Mouse (Mus musculus): ENCODE measurements around the gene Chrnb1. TPM values are rescaled to one million over a fixed set of nuclear protein-coding genes. Genes with fewer than 3 reads are reported as not detected.

Gene Chrnb1
- polyA plus RNA-seq, 1 experiment from 2014 or later, result 5.0 TPM

GRCm38 (mm10) chr11:69777504-69778257 is 18.1 kb downstream of the Chrnb1 start:
- 73% methylated on average over 26 of the region's 26 CpGs for WGBS
- ATAC-seq (ENCODE audit: low FRiP score, low TSS enrichment), result no peak

GRCm38 (mm10) chr11:69776488-69776887 is 19.3 kb downstream of the Chrnb1 start:
- H3K4me2 ChIP-seq (replicated peaks; ENCODE audit: low read depth), result no peak overlapping the region

More at GRCm38 (mm10) chr11:69777504-69778257, 18.1 kb downstream of the Chrnb1 start:
- no peak for DNase-seq (ENCODE audit: low spot score)
- Histone ChIP-seq H3K4me1 (replicated peaks; ENCODE audit: control insufficient read depth, insufficient read depth) (no peaks in the 10 kb centered on the region), H3K4me3 (ENCODE audit: low read depth, low read length) (no peak overlapping the region), H3K27ac (replicated peaks) (no peak overlapping the region), H3K36me3 (ENCODE audit: control insufficient read depth, insufficient read depth, low read length) (no peaks in the 10 kb centered on the region; the same call in 1 of the 2 replicates), H3K27me3 (ENCODE audit: control insufficient read depth, insufficient read depth, low read length) (no peaks in the 10 kb centered on the region), H3K9ac (ENCODE audit: low read length) (no peak overlapping the region; the same call in 1 of the 2 replicates), H3K4me2 (replicated peaks; ENCODE audit: low read depth) (no peak overlapping the region), H3K9me3 (ENCODE audit: control insufficient read depth, low read length) (no peaks in the 10 kb centered on the region)
- no peak for TF ChIP-seq CTCF (IDR thresholded peaks at IDR 0.05; ENCODE audit: low read depth)
- no peak for TF ChIP-seq EP300 (optimal IDR thresholded peaks at IDR 0.05)

DNA sequence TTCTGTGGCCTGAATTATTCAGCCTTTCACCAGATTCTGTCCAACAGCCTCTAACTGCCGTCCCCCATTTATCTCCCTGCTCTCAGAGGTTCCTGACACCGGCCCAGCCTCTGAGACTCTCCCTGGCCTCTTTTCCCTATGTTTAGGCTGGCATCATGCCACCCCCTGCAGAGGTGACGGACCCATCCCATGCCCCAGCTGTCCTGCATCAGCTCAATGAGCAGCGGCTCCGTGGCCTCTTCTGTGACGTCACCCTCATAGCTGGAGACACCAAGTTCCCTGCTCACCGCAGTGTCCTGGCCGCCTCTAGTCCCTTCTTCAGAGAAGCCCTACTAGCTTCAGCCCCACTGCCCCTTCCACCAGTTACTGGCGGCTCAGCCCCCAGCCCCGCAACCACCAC is 20.0 kb downstream of the Chrnb1 start:
- Histone ChIP-seq H3K4me3 (ENCODE audit: low read depth, low read length) (no peak overlapping the region), H3K27me3 (ENCODE audit: control insufficient read depth, insufficient read depth, low read length) (no peaks in the 10 kb centered on the region), H3K36me3 (ENCODE audit: control insufficient read depth, insufficient read depth, low read length) (no peaks in the 10 kb centered on the region; the same call in 1 of the 2 replicates), H3K9ac (ENCODE audit: low read length) (no peak overlapping the region), H3K4me2 (replicated peaks; ENCODE audit: low read depth) (no peak overlapping the region), H3K27ac (replicated peaks) (no peak overlapping the region), H3K4me1 (replicated peaks; ENCODE audit: control insufficient read depth, insufficient read depth) (no peaks in the 10 kb centered on the region), H3K9me3 (ENCODE audit: control insufficient read depth, low read length) (no peaks in the 10 kb centered on the region)
- TF ChIP-seq EP300 (optimal IDR thresholded peaks at IDR 0.05), result no peak
- no peak for TF ChIP-seq CTCF (IDR thresholded peaks at IDR 0.05; ENCODE audit: low read depth)
- 68% methylated on average over 10 of the region's 10 CpGs for WGBS
- 0 out of 2 replicates have a peak, but pooled peaks have one; percentile 30 for ATAC-seq (ENCODE audit: low FRiP score, low TSS enrichment)
- no peak for DNase-seq (ENCODE audit: low spot score)

More at GRCm38 (mm10) chr11:69776488-69776887, 19.3 kb downstream of the Chrnb1 start:
- Histone ChIP-seq H3K27me3 (ENCODE audit: control insufficient read depth, insufficient read depth, low read length) (no peaks in the 10 kb centered on the region), H3K36me3 (ENCODE audit: control insufficient read depth, insufficient read depth, low read length) (no peaks in the 10 kb centered on the region; the same call in 1 of the 2 replicates), H3K9ac (ENCODE audit: low read length) (no peak overlapping the region), H3K9me3 (ENCODE audit: control insufficient read depth, low read length) (no peaks in the 10 kb centered on the region), H3K27ac (replicated peaks) (no peak overlapping the region), H3K4me1 (replicated peaks; ENCODE audit: control insufficient read depth, insufficient read depth) (no peaks in the 10 kb centered on the region), H3K4me3 (ENCODE audit: low read depth, low read length) (no peak overlapping the region)
- 78% methylated on average over 20 of the region's 20 CpGs for WGBS
- no peak for TF ChIP-seq CTCF (IDR thresholded peaks at IDR 0.05; ENCODE audit: low read depth)
- no peak for TF ChIP-seq EP300 (optimal IDR thresholded peaks at IDR 0.05)
- DNase-seq (ENCODE audit: low spot score), result no peak
- ATAC-seq (ENCODE audit: low FRiP score, low TSS enrichment), result no peak

DNA sequence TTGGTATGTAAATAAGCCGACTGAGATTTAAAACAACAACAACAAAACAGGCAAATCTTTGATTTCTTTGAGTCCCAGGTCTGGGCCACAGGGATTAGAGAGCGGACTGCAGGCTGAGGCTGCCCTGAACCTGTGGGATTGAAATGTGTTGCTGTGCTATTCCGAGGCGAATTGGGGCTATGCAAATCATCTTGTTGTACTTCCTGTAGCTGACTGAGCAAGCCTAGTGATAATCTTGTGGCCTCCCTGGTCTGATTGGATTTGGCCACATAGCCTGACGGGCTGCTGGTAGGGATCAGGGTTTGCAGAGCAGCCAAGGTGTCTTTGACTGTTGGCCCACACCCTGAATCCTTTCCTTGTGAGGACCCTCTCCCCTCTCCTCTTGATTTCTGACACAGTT is 20.8 kb downstream of the Chrnb1 start:
- WGBS, result 62% methylated on average over 5 of the region's 5 CpGs

GRCm38 (mm10) chr11:69767625-69767909 is 28.2 kb downstream of the Chrnb1 start:
- peak overlapping the region; percentile 95; the same call in 1 of the 2 replicates for H3K9ac ChIP-seq (ENCODE audit: low read length)
- no peak for ATAC-seq (ENCODE audit: low FRiP score, low TSS enrichment)
- TF ChIP-seq EP300 (optimal IDR thresholded peaks at IDR 0.05), result no peak
- TF ChIP-seq CTCF (IDR thresholded peaks at IDR 0.05; ENCODE audit: low read depth), result no peak
- no peaks in the 10 kb centered on the region for H3K36me3 ChIP-seq (ENCODE audit: control insufficient read depth, insufficient read depth, low read length)
- no peaks in the 10 kb centered on the region for H3K9me3 ChIP-seq (ENCODE audit: control insufficient read depth, low read length)
- no peaks in the 10 kb centered on the region for H3K27me3 ChIP-seq (ENCODE audit: control insufficient read depth, insufficient read depth, low read length)
- peak overlapping the region; percentile 95 for H3K27ac ChIP-seq (replicated peaks)
- 43% methylated on average over 4 of the region's 4 CpGs for WGBS
- no peak for DNase-seq (ENCODE audit: low spot score)
- peak overlapping the region; percentile 93; the same call in 1 of the 2 replicates for H3K4me3 ChIP-seq (ENCODE audit: low read depth, low read length)
- H3K4me1 ChIP-seq (replicated peaks; ENCODE audit: control insufficient read depth, insufficient read depth), result peaks cover 4% of the 10 kb centered on the region
- peak overlapping the region; percentile 78 for H3K4me2 ChIP-seq (replicated peaks; ENCODE audit: low read depth)

More for the DNA sequence above, 20.8 kb downstream of the Chrnb1 start:
- no peak overlapping the region for H3K27ac ChIP-seq (replicated peaks)
- no peak for DNase-seq (ENCODE audit: low spot score)
- no peaks in the 10 kb centered on the region for H3K27me3 ChIP-seq (ENCODE audit: control insufficient read depth, insufficient read depth, low read length)
- H3K9me3 ChIP-seq (ENCODE audit: control insufficient read depth, low read length), result no peaks in the 10 kb centered on the region
- no peak overlapping the region for H3K9ac ChIP-seq (ENCODE audit: low read length)
- TF ChIP-seq EP300 (optimal IDR thresholded peaks at IDR 0.05) (no peak), CTCF (IDR thresholded peaks at IDR 0.05; ENCODE audit: low read depth) (no peak)
- no peak overlapping the region for H3K4me3 ChIP-seq (ENCODE audit: low read depth, low read length)
- H3K4me1 ChIP-seq (replicated peaks; ENCODE audit: control insufficient read depth, insufficient read depth), result no peaks in the 10 kb centered on the region
- no peak for ATAC-seq (ENCODE audit: low FRiP score, low TSS enrichment)
- no peaks in the 10 kb centered on the region; the same call in 1 of the 2 replicates for H3K36me3 ChIP-seq (ENCODE audit: control insufficient read depth, insufficient read depth, low read length)
- H3K4me2 ChIP-seq (replicated peaks; ENCODE audit: low read depth), result no peak overlapping the region

Measured in stomach, postnatal 0 days (tissue).